Mouse (Mus musculus) mesoderm, embryonic 11.5 days (tissue): ENCODE results near the gene Khdrbs2.

ENCODE experiments used
- DNase-seq: peaks from one replicate; pipeline ENCODE4 v3.0.0-alpha.2; 2012; ENCODE audit warnings: low read depth, low spot score

Gene Khdrbs2

DNA sequence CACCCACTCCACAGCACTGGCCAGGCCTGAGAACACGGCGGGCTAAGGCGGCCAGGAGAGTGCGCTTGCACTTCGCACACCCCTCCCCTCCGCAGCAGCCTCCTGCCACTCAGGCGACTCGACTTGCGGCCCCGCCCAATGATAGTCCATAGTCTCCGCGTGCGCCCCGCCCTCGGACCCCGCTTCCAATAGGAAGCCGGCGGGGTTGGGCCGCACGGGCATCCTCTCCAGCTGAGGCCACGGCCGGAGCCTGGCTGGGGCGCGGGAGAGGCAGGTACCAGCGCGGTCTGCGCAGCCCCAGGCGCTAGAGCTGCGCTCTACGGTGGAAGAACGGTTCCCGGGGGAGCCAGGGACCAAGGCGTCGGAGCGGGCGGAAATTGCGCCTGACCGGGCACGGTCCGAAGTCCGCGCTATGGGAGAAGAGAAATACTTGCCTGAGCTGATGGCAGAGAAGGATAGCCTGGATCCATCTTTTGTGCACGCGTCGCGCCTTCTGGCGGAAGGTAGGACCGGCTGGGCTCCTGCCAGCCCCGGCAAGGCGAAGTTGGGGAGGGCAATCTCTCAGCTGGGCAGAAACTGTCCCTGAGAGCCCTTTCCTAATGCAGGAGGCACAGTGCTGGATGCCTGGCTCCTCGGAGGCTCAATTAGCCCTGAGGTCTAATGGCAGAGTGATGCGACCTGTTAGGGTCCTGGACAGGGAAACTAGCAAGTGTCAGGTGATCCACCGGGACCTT is at the start of gene Khdrbs2:
Gene Khdrbs2, plus strand, starts transcription at position 209 of the 734 bp plus-strand sequence.
- peak; percentile 91 for DNase-seq

DNA sequence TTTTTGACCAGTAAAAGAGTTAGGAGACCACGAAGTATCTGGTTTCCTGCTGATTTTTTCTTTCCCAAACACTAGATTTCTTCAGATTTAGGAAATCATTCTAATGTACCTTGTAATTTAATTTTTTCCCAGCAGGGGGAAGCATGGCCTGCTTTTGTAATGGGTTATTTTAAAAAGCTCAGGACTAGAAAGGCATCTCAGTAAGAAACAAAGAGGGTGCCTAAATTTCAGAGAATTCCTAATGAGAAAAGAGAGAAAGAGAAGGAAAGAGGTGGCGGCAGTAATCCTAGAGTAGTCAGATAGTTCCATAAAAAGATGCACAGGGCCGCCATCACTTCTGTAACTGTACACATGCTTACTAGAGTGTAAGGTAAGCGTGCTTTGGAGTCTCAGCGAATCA is 2.1 kb downstream of the Khdrbs2 start:
- DNase-seq: peak; percentile 44

DNA sequence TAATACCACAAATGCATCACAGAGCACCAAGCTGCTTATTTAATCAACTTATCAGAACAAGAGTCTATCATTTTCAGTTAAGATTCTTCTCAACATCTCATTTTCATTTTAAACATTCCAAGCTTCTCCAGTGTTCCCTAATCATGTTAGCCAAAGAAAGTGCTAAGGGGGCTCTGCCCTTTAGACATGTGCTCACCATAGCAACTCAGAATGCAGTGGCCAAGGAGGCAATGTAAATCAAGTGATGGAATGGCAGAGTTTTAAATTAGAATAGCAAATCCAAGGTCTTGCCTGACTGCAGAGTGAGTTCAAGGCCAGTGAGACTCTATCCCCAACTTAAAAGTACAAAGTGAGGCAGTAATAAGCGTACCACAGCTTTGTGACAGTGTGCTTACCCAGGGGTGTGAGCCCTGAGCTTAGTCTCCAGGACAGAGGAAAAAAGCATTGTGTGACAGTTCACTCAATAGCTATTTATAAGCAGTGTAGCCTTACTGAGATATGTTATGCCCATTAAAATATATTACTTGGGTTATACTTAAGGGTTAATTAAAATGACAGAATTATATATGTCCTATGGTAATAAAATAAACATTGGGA is 27.2 kb downstream of the Khdrbs2 start:
- no peak for DNase-seq

DNA sequence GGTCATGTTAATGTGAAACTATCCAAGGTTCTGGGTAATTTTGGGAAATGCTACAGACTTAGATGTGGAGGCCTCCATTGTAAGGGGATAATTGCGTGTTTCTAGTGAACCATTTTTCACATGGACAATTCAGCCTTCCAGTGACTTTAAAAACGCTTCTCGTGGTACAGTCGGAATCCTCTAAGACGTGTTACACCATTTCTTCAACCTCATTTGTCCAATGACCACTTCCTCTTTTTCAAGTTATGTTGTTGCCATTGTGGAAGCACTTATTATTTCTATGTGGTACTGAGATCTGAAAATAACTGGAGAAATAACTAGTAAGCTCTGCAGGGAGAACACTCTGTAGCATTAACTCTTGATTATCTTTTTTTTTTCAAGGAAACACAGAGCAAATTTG is 75.9 kb downstream of the Khdrbs2 start:
- DNase-seq: no peak

DNA sequence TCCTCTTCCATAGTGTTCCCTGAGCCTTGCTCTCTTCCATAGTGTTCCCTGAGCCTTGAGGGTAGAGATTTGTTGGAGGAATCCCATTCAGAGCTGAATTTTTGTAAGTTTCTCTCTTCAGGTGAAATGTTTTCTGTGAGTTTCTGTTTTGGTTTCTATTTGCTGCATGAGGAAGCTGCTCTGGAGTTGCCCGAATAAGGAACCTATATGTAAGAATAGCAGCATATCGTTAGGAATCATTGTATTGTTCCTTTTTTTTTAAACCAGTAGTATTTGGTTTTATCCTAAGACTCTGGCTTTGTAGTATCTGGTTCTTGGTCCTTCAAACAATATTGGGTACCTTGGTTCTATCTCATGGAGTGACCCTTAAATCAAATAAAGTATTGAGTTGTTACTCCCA is 77.1 kb downstream of the Khdrbs2 start:
- no peak for DNase-seq

DNA sequence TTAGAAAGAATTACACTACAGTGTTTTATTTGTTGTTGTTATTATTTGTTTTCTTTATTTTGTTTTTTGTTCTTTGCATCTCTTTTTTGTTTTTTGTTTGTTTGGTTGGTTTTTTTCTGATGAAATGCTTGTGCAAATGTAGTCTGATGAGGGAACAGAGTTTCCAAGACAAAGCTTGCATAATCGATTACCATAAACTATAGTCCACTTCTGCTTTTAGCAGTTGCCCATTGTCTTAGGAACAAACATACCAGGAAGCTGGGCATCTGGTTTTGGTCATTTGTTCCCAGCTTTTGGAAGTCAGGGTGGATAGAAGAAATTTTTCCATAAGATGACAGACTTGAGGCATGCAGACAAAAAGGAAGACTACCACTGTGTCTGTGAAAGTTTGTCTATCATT is 77.8 kb downstream of the Khdrbs2 start:
- DNase-seq: no peak

DNA sequence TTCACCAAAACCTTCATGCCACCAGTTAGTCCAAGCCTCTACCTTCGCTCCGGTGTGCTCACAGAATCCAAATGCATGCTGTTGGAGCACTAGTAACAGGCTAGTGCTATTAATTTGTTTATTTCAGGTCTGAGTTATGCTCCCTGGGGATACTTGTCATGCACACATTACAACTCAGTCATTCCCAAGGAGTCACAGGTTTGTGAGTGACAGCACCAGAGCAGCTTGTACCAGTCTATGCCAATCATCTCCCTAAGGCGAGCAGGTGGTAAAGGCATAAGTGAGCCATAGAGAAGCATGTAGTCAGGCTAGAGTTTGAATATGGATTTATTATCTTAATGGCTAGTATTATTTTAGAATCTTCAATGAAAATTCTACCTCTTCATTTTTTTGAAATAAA is 86.4 kb downstream of the Khdrbs2 start:
- DNase-seq: no peak

DNA sequence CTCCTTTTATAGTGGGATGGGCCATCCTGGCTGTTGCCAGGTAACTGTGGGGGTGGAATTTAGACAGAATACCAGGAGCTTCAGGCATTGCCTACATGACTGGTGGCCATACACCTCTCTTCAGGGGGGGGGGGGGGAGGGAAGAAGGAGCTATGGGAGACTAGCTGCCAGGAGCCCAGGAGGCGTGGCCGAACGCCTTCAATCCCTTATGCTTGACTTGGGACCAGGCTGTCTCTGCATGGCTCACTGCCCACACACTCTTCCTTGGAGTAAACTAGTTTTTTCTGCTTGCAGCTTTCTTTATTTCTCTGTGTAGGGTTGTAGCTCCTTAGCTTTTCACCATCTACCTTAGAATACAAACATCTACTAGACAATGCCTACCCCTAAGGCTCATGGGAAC is 98.0 kb downstream of the Khdrbs2 start:
- DNase-seq: no peak

DNA sequence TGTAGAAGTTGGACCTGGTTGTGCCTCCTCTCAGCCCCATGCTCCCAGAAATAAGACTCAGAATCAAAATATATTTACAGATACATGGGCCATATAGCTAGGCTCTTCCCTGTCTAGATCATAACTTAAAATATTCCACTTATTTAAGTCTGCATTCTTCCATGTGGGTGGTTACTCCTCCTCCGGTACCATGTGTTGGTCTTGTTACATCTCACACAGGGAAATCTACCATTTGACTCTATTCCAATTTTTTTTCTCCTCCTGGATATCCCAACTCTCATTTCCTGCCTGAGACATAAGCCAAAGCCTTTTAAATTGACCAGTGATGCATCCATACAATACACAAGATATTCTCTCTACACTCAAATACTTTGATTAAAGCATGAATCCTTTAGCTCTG is 122.2 kb downstream of the Khdrbs2 start:
- no peak for DNase-seq

DNA sequence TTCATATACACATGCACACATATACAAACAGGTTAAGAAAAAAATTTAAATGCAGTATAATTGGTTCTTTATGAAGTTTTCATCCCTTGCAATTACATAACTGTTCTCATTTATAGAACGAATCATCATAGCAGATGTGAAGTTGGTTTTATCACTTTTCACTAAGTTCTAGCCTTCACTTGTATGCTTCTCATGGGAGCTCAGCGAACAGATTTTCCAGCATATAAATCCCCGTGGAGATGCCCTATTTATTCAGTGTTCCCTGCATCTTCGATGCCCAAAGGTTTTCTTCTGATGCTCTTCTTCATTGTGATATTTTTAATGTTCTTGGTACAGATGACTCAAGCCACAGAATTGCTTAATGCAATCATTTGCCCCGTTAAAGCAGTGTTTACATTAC is 128.9 kb downstream of the Khdrbs2 start:
- DNase-seq: no peak

DNA sequence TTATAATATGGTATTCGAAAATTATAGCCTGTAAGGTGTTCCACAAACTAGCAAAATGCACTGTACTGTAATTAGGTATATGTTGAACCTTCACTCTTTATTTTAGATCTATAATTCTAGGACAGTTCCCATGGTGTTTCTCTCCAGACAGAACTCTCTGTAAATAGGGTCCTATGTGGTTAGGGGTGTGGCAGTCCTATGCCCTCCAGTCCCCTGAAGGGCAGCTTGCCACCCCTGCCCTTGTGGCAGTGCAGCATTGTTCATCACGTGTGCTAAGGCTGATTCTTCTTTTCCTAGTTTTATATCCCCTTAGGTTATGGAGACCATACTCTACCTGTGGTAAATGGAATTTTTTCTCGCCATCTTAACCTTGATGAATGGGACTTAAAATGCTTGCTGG is 136.6 kb downstream of the Khdrbs2 start:
- DNase-seq: no peak

DNA sequence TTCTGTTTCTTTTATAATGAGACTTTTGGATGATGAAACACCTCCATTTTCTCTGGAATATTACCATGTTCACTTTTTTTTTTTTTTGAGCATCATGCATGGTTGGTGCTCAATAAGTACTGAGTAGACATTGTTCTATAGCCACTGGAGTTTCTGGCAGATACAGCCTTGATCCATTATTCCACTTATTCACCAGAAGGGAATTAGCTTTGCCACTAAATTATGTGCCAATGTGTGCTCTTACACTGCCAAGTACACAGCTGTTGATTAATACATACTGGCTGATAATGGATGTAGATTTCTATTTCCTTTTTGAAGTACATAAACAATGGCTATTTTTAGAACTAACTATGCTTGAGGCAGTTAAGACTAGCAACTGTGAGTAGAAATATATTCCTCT is 137.1 kb downstream of the Khdrbs2 start:
- DNase-seq: no peak

DNA sequence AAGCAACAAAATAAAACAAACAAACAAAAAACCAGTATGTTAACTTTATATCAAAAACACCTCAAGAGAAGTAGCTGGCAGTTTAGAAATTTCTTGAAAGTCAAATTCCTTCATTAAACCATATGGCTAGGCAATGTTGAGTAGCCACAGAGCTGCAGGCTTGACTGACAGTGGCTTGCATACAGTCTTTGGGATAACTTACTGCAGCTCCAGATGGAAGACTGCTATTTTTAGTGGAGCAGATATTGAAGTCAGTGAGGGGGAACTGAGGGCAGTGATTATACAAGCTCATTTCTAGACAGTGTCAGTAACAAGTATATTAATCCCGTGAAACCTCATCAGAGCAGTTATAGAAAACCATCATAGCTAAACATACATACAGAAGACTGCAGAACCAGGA is 166.6 kb downstream of the Khdrbs2 start:
- no peak for DNase-seq

DNA sequence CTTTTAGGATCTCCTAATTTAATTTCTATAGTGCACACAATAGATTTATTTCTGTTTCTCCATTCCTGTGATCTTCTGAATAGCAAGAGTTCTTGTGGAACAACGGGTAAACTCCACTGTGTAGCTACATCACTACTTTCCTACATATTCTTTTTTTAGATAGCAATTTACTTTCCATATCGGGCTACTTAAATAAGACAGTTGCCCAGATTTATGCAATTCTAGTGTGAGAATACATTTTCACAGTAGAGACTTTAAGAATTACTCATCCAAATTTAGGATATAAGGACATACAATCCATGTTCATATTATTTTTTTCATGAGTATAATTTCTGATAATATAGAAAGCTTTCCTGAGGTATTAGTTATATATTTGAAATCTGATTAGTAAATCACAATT is 175.0 kb downstream of the Khdrbs2 start:
- no peak for DNase-seq

DNA sequence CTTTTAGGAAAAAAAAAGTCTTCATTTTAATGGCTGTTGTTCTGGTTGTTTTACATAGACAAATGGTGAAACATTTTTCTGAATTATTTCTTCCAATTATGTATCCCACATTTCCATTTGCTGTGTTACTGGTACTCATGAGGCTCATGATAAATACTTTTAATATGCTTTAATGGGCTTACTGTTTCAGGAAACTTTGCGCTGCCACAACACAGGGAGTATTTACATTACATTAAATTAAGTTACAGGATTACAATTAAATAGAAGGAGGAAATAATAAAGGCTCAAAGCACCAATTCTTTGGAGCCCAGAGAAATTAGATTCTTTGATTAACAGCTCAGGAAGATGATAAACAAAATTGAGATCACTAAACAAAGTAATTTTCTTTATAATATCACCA is 179.6 kb downstream of the Khdrbs2 start:
- no peak for DNase-seq

DNA sequence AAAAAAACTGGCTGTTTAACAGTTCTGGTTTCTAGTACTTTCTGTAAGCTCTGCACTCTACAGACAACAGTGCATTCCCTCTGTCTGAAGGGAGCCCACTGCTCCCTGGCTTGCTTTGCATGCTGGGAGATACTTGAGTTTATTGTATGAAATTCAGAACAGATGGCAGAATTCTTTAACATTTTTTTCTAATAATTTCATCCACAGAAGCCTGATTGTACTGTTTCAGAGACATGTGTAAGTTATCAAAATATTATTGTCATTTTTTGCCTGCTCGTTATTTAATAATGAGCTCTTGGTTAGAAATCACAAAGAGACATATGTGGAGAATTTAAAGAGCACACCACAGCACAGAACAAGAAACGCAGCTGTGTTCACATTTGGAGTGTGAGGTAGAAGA is 191.0 kb downstream of the Khdrbs2 start:
- peak; percentile 1 for DNase-seq

DNA sequence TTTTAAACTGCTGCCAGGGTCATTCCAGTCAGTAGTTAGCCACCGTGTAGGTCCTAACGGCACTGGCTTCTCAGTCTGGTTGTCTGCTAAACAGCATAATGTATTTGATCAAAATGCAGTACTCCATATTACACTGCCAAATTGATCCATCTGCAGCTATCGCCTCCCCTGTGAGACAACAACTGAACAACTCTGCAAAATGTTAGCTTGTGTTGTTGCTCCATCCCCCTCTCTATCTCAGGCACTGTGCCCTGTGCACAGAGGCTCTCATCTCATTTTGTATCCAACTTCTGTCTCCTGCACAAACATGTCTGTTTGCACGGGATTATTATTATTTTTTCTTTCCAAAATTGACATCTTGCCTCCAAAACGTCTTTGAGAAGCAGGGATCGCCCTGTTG is 225.0 kb downstream of the Khdrbs2 start:
- DNase-seq: no peak

DNA sequence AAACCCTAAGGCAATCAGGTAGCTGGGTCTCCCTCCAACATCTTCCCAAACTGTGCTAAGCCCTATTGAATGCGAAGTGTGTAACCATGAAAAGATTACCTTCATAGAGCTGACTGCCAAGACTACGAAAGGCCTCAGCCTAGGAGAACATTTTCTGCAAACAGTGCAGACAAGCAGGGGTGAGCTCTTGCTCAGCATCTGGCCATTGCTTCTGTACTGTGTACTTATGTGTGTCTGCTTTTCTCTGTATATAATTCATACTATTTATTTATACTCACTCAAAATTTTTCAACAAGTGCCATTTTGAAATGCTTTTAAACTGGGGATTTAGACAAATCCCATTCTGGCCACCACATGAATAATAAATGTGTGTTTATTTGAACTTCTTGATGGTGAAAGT is 235.1 kb downstream of the Khdrbs2 start:
- no peak for DNase-seq

DNA sequence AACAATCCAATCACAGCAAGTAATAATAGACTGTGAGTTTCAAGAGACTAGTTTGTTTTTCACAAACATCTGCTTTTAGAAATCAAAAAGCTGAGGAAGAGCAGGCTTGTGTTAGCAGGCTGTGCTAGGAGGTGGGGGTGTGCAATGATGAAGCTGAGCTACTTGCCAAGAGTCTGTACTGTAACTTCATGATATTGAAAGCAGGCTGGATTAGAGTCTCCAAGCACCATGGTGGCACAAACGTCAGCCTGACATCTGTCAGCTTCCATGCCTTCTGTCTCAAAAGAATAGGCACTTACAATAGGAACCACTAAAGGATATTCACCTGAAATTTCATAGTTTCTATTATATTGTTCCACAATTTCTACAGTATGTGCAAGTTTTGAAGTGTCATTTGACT is 255.9 kb downstream of the Khdrbs2 start:
- no peak for DNase-seq

DNA sequence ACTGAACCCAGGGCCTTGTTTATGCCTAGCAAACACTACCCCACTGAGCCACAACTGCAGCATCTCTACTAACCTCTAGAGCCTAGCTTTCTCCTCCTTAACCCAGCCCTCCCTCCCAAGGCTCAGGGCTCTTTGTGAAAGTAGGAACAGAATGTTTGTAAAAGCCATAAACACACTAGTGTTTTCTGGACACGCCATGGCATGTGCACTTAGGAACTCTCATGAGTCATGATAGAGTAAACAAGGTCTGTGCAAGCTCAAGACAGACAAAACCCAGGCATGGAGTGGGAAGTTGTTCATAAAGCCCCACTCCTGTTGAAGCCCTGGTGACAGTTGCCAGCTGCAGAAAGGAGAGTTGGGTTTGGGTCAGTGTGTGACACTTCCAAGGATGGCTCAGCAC is 257.0 kb downstream of the Khdrbs2 start:
- DNase-seq: no peak

DNA sequence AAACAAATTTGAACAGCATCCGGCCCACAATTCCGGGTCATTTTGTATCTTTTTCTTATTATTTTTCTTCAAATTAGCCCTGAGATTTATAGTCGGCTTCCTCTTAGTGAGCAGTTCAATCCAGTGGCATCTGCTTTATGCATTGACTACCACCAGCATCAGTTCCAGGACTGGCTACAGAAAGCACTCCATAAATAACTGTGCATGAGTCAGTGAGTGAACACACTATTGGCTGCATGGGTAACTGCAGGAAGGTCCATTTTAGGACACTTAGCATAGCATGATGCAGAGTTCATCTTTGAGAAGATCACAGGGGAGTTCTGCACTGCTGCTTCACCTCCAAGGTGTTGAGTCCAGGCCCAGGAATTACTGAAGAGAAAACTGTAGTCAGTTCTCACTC is 258.0 kb downstream of the Khdrbs2 start:
- no peak for DNase-seq

DNA sequence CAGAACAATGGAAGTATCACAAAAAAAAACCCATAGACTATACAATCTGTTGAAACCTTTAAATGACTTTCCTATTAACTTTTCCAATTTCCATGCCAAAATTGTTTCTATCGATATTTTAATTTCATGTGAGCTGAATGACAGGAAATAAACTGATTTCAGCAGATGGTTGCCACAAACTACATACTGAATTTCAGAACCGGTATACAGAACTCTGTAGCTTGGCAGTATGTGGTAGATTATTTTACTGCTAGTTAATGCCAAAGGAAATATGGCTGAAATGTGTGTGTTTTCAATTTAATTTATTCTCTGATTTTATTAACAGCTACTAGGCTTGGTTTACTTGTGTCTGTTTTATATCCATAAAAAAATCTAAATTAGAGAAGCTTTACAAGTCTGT is 260.6 kb downstream of the Khdrbs2 start:
- DNase-seq: no peak

DNA sequence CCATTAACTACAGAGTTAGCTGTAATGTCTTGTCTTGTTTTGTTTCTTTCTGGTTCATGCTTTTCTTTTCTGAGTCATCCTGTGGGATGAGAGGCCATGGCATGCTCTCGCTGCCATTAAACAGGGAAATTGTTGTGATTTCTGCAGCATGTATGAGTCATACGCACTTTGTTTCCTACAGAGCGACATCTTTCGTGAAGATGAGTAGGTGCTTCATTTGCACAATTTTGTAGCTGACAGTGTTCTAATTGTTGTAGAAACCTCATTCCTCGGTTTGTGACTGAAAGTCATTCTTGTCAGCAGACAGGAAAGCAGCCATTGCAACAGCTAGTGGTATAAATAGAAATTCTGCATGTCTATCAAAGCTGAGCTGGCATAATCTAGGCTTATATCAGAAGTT is 271.4 kb downstream of the Khdrbs2 start:
- no peak for DNase-seq

DNA sequence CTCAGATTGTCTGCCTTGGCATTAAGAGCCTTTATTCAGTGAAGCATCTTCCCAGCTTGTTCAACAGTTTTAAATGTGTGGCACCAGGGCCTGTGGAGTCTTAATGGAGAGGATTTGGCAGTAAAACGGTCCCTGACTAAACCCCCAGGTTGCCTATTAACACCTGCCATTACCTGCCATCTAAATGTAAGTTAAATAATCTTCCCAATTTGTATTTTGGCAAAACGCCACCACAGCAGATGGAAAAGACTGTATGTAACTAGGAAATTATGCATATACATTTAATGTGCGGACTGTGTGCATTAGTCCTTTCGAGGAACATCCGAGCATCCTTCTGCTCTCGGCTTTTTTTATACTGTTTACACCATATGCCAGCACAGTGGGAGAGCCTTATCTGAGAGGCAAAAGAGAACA is 290.6 kb downstream of the Khdrbs2 start:
- DNase-seq: no peak
